Mouse (Mus musculus): ENCODE measurements around the gene Mup11. TPM values are rescaled to one million over a fixed set of nuclear protein-coding genes. Genes with fewer than 3 reads are reported as not detected.
"Not testable (repeated sequence)": the region's sequence is repeated elsewhere in the genome, so short reads cannot be mapped to it uniquely, and the experiment has no call there.

Gene Mup11
- not detected for total RNA-seq (2021)

GRCm38 (mm10) chr4:60662311-60662710 is at the start of gene Mup11:
TSS of gene Mup11 (minus strand) at chr4:60662411.
- intact Hi-C loops (cut with DNase I); DNase-seq (ENCODE audit: low spot score): not testable (repeated sequence)

Other genes with a start within 250 kb of the Mup11 start
- not detected for gene Mup9, start 240.5 kb downstream of the Mup11 start, total RNA-seq (2021)
- not detected for gene Mup1, start 160.5 kb downstream of the Mup11 start, total RNA-seq (2021)
- gene Mup10, start 80.2 kb downstream of the Mup11 start, total RNA-seq (2021), result not detected
- not detected for gene Mup12, start 78.9 kb upstream of the Mup11 start, total RNA-seq (2021)
- gene Mup22, start 159.1 kb upstream of the Mup11 start, total RNA-seq (2021), result not detected

Data from heart, postnatal 25 days (tissue).